Mouse (Mus musculus) hindbrain, embryonic 12.5 days (tissue): ENCODE measurements at regions not wholly inside any gene's neighbourhood (a gene's known extent, or its start where the extent isn't known, plus 50 kb on each side); places are given as distances from the start of the nearest gene placed in this dataset.
A peak's percentile ranks its signal among the peaks of the same experiment; 100 is the strongest.

Source experiments
- ATAC-seq: fragments of 200-750 bp; cut with Nextera tagmentation; 2 replicates; pipeline ENCODE4 v1.8.0; 2017; ENCODE audit warnings: moderate TSS enrichment; ENCODE audit not compliant: low FRiP score
- H3K27ac ChIP-seq: fragments of 300-500 bp; sonication (generic); 2 replicates; pipeline ENCODE4 v1.5.1; 2016; ENCODE audit warnings: mild to moderate bottlenecking
- H3K27me3 ChIP-seq: fragments of 300-500 bp; sonication (generic); 2 replicates; pipeline ENCODE4 v1.6.1; 2016; ENCODE audit warnings: mild to moderate bottlenecking
- H3K36me3 ChIP-seq: fragments of 300-500 bp; sonication (generic); 2 replicates; pipeline ENCODE4 v1.6.1; 2016; ENCODE audit warnings: mild to moderate bottlenecking
- H3K4me1 ChIP-seq: fragments of 300-500 bp; sonication (generic); 2 replicates; pipeline ENCODE4 v1.6.1; 2016
- H3K4me2 ChIP-seq: fragments of 300-500 bp; sonication (generic); replicated peaks from 2 replicates; pipeline ENCODE4 v1.6.1; 2016; ENCODE audit warnings: mild to moderate bottlenecking
- H3K4me3 ChIP-seq: fragments of 300-500 bp; sonication (generic); 2 replicates; pipeline ENCODE4 v1.5.1; 2016; ENCODE audit warnings: mild to moderate bottlenecking
- H3K9ac ChIP-seq: fragments of 300-500 bp; sonication (generic); 2 replicates; pipeline ENCODE4 v1.6.1; 2016; ENCODE audit warnings: mild to moderate bottlenecking, moderate library complexity
- H3K9me3 ChIP-seq: fragments of 300-500 bp; sonication (generic); replicated peaks from 2 replicates; pipeline ENCODE4 v1.6.1; 2016; ENCODE audit warnings: mild to moderate bottlenecking
- WGBS: fragments of 180-500 bp; shearing (Covaris S2); methylation state at CpG from one replicate; pipeline ENCODE4 v1.1.7; 2016; 5-methylcytosine and 5-hydroxymethylcytosine counted together

DNA sequence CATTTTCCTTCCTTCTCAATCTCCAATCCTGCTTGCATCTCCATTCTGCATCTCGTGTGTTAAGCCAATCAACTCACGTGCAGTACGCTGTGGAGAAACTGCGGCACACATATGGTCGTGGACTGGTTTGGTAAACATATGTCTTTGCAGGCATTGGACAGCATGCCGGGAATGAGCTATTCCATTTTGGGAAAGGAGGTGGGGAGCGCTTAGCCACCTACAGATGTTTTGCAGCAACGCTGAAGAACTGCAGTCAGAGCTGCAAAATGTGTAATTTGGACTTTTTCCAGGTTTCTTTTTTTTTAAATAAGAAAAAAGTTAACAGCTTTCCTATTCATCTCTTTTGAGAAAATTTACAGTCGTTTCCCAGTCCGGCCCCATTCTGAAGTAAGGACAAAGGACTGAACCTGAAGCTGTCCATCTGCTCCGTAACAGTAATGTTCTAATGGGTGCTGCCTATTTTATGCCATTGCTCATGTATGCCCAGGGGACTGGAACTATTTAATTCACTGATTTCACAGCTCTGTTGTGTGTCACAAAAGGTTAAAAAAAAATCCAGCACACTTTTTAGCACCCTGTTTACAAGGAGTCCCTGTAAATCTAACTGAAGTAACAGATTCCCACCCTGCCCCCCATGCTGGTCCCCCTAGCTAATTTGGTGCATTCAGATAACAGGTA is 234.2 kb upstream of the Tmem161b start:
- Histone ChIP-seq H3K9ac (no peak overlapping the region), H3K27ac (peak overlapping the region; percentile 78), H3K4me3 (0 out of 2 replicates have a peak overlapping the region, but pooled peaks have one; percentile 1), H3K9me3 (no peaks in the 10 kb centered on the region), H3K36me3 (no peaks in the 10 kb centered on the region), H3K4me1 (peaks cover 9% of the 10 kb centered on the region), H3K27me3 (no peaks in the 10 kb centered on the region), H3K4me2 (peak overlapping the region; percentile 37)
- peak; percentile 91 for ATAC-seq
- WGBS, result 23% methylated on average over 11 of the region's 11 CpGs

DNA sequence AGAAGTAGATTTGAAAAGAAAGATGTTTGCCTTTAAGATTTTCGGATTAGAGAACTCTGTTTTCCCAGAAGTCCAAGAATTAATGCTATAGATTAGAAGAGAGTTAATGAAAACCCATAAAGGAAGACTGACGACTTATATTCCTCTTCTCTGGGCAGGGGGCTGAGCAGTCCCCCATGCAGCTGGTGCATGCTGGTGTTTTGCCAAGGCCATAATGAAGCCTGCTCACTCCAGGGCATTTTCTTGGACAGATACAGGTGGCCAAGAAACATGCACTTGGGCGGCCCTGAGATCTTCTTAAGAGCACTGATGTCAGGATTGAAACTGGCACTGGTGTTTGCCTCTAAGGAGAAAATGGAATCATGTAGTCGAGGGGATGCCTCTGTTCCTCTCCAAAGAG is 233.6 kb upstream of the Tmem161b start:
- Histone ChIP-seq H3K27ac (peak overlapping the region; percentile 78), H3K36me3 (no peaks in the 10 kb centered on the region), H3K4me3 (no peak overlapping the region), H3K4me1 (peaks cover 9% of the 10 kb centered on the region), H3K9me3 (no peaks in the 10 kb centered on the region), H3K27me3 (no peaks in the 10 kb centered on the region), H3K4me2 (no peak overlapping the region), H3K9ac (no peak overlapping the region)
- ATAC-seq, result peak; percentile 21; the same call in 1 of the 2 replicates
- WGBS, result 62% methylated on average over 4 of the region's 4 CpGs

DNA sequence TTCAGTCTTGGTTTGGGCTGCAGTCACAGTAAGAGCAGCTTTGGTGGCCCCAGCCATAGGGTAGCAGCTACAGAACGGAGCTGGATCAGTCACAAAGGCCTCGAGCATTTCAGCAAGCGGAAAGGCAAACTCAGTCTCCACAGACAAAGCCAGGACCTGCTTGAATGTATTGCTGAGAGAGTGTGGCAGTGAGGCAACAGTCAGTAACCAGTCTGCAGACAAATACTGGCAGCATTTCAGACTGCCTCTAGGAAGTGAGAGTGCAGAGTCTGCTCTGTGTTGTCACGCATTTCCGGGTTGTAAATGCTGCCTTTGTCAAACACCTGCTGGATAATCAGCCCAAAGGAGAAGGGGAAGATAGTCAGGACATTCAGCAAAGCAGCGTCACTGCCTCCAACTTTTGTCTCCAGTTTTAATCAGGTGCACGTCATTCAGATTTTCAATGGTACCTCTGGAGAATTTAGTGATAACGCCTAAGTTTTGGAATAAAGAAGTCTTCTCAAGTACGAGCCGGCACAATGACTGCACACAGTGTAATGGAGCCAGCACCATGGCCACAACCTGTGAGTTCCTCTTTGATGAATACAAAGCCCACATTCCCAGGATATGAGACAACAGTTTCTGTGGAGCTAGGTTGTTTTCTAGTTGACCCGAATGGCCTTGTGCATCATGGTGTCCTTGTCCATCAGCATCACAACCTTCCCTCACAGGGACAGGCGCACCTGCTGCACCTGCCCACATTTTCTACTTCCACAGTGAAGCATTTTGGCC is 224.3 kb upstream of the Tmem161b start:
- Histone ChIP-seq H3K27me3 (no peaks in the 10 kb centered on the region), H3K9ac (no peak overlapping the region), H3K9me3 (no peaks in the 10 kb centered on the region), H3K4me3 (no peak overlapping the region), H3K4me1 (peaks cover 3% of the 10 kb centered on the region; the same call in 1 of the 2 replicates), H3K27ac (peak overlapping the region; percentile 32; the same call in 1 of the 2 replicates), H3K36me3 (no peaks in the 10 kb centered on the region), H3K4me2 (no peak overlapping the region)
- 56% methylated on average over 12 of the region's 12 CpGs for WGBS
- ATAC-seq, result peak; percentile 72; the same call in 1 of the 2 replicates

DNA sequence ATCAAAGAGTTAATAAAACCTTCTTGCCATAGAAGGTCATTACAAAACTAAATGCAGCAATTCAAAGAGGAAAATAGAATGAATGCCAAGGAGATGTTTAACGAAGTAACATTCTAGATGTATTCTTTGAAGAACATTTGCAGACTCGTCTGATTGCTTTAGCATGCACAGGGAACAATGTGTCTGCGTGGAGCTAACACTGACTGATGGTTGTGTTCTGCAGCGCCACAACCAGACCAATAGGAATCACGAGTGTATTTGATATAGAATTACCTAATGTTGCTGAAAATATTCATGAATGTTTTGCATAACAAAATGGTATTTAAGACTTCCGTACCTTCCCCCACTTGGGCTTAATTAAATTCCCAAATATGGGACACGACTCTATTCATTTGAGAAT is 200.3 kb upstream of the Tmem161b start:
- H3K27me3 ChIP-seq, result no peaks in the 10 kb centered on the region
- H3K9me3 ChIP-seq, result no peaks in the 10 kb centered on the region
- H3K36me3 ChIP-seq, result no peaks in the 10 kb centered on the region
- H3K4me1 ChIP-seq, result no peaks in the 10 kb centered on the region
- no peak overlapping the region for H3K4me2 ChIP-seq
- no peak overlapping the region for H3K9ac ChIP-seq
- no peak overlapping the region for H3K4me3 ChIP-seq
- no peak for ATAC-seq
- no peak overlapping the region for H3K27ac ChIP-seq
- 62% methylated on average over 7 of the region's 7 CpGs for WGBS

DNA sequence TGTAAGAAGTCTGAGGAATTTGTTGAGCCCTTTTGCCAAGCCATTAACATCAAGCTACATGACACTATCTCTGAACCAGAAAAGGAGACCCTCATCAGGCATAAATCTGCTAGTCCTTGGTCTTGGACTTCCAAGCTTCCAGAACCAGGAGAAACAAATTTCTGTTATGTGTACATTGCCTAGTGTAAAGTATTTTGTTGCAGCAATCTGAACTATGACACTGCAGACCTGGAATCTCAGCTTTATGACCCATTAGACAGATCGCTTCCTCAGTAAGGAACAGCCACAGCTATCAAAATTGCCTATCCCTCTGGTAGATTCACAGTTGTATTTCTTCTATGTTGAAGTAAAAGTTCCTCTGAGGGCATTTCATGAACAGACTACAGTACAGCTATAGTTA is 199.1 kb upstream of the Tmem161b start:
- H3K9ac ChIP-seq, result no peak overlapping the region
- no peak overlapping the region for H3K4me2 ChIP-seq
- H3K36me3 ChIP-seq, result no peaks in the 10 kb centered on the region
- ATAC-seq, result no peak
- 97% methylated on average over 1 of the region's 1 CpGs for WGBS
- no peaks in the 10 kb centered on the region for H3K9me3 ChIP-seq
- no peak overlapping the region for H3K27ac ChIP-seq
- H3K4me3 ChIP-seq, result no peak overlapping the region
- H3K4me1 ChIP-seq, result no peaks in the 10 kb centered on the region
- H3K27me3 ChIP-seq, result no peaks in the 10 kb centered on the region

DNA sequence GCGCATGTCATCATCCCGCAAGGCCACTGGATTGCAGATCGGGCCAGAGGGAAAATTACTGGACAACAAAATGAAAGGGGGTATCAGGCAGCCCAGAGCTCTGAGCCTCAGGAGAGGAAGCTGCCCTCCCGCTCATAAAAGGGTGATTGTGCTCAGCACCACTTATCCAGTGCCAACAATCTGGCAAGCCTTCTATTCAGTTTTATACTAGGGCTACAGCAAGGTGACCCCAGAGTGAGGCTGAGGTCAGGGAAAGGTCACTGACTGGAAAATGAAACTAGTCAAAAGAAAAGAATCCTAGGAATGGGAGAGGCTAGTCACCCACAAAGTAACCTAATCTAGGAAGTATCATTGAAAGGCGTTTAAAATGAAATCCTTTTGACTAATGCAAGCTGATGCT is 198.5 kb upstream of the Tmem161b start:
- Histone ChIP-seq H3K27ac (no peak overlapping the region), H3K9ac (no peak overlapping the region), H3K4me1 (no peaks in the 10 kb centered on the region), H3K4me3 (no peak overlapping the region), H3K27me3 (no peaks in the 10 kb centered on the region), H3K4me2 (no peak overlapping the region), H3K36me3 (no peaks in the 10 kb centered on the region), H3K9me3 (no peaks in the 10 kb centered on the region)
- ATAC-seq, result no peak
- WGBS, result 54% methylated on average over 5 of the region's 5 CpGs

DNA sequence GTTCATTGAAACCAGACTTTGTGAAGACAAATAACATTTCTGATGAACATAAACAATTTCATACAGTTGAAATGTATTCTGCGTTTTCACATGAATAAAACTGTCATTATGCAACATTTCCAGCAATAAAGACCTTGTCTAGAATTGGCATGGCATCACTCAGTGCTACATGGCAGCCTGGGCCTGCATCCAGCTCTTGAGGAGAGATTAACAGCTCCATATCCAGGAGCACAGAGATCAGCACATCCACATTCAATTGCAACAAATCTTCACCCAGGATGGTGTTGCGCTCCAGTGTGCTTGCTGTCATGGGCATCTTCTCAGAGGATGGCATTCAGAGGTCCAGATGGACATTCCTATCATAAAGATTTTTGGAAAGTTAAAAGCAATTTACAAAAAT is 196.7 kb upstream of the Tmem161b start:
- no peak overlapping the region for H3K4me2 ChIP-seq
- H3K4me3 ChIP-seq, result no peak overlapping the region
- H3K27me3 ChIP-seq, result no peaks in the 10 kb centered on the region
- no peak for ATAC-seq
- no peak overlapping the region for H3K27ac ChIP-seq
- no peaks in the 10 kb centered on the region for H3K4me1 ChIP-seq
- H3K36me3 ChIP-seq, result no peaks in the 10 kb centered on the region
- 92% methylated on average over 2 of the region's 2 CpGs for WGBS
- no peaks in the 10 kb centered on the region for H3K9me3 ChIP-seq
- H3K9ac ChIP-seq, result no peak overlapping the region

DNA sequence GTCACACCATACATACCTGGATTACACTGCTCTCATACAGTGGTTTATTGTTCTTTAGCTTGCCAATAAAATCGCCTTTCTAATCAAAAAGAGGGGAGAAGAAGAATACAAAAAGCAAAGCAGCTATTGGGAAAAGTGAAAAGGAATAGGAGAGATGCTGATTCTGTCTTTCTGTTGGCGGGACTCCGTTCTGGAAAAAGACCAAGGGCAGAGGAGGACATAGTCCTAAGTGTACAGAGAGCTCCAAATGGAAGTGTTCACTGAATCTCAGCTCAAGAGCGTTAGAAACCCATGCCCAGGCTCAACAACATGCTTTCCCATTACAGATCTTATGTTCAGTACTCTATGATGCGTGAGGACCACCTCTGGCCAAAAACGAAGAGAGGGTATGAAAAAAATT is 174.4 kb upstream of the Tmem161b start:
- 89% methylated on average over 6 of the region's 6 CpGs for WGBS
- no peak for ATAC-seq
- no peak overlapping the region for H3K27ac ChIP-seq
- no peak overlapping the region for H3K4me3 ChIP-seq
- H3K9me3 ChIP-seq, result no peaks in the 10 kb centered on the region
- no peaks in the 10 kb centered on the region for H3K36me3 ChIP-seq
- no peak overlapping the region for H3K4me2 ChIP-seq
- H3K9ac ChIP-seq, result no peak overlapping the region
- no peaks in the 10 kb centered on the region for H3K27me3 ChIP-seq
- no peaks in the 10 kb centered on the region for H3K4me1 ChIP-seq

DNA sequence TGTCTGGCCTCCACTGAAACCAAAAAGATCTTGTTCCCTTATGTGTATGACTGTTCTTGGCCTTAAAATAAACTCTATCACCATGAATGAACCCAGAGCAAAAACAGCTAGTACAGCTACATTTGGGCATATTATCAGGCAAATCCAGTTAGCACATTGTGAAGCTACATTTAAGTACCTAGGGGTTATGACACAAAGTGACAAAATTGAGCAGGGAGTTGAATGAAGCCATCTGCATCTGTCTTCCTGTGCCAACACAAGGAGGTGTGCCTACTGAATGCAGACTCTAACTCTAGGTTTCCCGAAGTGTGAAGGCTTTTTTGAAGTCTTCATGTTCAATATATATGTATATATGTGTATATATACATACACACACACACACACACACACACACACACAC is 169.9 kb upstream of the Tmem161b start:
- Histone ChIP-seq H3K4me3 (no peak overlapping the region), H3K9me3 (no peaks in the 10 kb centered on the region), H3K4me2 (no peak overlapping the region), H3K27me3 (no peaks in the 10 kb centered on the region), H3K36me3 (no peaks in the 10 kb centered on the region), H3K4me1 (peaks cover 8% of the 10 kb centered on the region; the same call in 1 of the 2 replicates), H3K27ac (no peak overlapping the region), H3K9ac (no peak overlapping the region)
- 78% methylated on average over 1 of the region's 1 CpGs for WGBS
- ATAC-seq, result no peak

DNA sequence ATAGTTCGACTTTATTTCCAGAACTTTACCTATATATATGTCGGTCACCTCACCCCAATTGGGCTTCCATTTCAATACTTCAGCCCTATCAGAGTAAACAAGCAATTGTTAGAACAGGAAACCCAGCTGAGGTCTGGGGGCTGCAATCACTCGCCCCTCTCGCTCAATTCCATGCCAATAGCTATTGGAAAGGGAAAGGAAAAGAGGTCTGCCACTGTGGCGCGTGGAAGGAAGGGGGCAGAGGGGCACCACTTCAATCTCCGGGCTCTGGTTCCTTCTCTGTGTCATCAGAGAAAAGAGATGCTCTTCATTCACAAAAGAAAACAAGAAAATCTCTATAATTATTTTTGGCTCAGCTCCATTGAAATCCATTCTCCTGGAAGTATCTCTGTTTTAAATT is 167.1 kb upstream of the Tmem161b start:
- H3K9me3 ChIP-seq, result no peaks in the 10 kb centered on the region
- no peak overlapping the region for H3K4me2 ChIP-seq
- WGBS, result 50% methylated on average over 7 of the region's 7 CpGs
- H3K27ac ChIP-seq, result peak overlapping the region; percentile 80
- no peaks in the 10 kb centered on the region for H3K27me3 ChIP-seq
- H3K4me3 ChIP-seq, result no peak overlapping the region
- no peak overlapping the region for H3K9ac ChIP-seq
- peaks cover 26% of the 10 kb centered on the region for H3K4me1 ChIP-seq
- no peak for ATAC-seq
- H3K36me3 ChIP-seq, result no peaks in the 10 kb centered on the region

DNA sequence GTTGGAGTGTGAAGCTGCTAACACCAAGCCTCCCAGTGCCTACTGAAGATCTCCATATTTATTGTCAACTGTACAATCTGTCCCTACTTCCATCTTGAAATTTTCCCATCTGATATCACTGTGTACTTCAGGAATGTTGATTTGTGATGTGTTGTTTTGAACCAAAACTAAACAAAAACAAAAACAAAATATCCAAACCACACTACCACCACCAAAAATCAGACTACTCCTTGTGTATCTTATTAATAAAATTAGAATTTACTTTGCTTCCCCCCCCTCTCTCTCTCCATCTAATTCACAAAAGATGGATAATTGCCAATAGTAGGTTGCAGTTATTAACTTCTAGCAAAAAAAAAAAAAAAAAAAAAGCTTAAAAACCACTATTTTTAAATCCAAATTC is 166.5 kb upstream of the Tmem161b start:
- Histone ChIP-seq H3K27me3 (no peaks in the 10 kb centered on the region), H3K4me1 (peaks cover 30% of the 10 kb centered on the region), H3K9ac (no peak overlapping the region), H3K9me3 (no peaks in the 10 kb centered on the region), H3K27ac (peak overlapping the region; percentile 80; the same call in 1 of the 2 replicates), H3K4me3 (no peak overlapping the region), H3K4me2 (no peak overlapping the region), H3K36me3 (no peaks in the 10 kb centered on the region)
- no peak for ATAC-seq

DNA sequence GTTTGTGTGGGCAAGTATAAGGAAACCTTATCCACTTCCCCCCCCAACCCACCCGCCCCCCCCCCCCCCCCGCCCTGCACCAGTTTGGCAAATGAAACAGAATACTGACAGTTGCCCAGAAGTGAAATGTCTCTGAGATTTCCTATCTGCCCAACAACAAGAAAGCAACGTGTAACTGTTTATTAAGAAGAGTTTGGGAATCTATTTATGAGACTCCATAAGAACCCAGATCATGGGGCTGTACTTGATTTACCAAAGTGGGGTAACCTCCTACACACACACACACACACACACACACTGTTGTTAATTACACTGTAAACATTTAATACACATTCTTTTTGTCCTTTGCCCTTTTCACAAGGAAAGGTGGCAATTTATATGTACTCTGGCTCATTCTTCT is 165.6 kb upstream of the Tmem161b start:
- WGBS, result 44% methylated on average over 3 of the region's 3 CpGs
- Histone ChIP-seq H3K36me3 (no peaks in the 10 kb centered on the region), H3K27ac (peak overlapping the region; percentile 91), H3K4me1 (peaks cover 30% of the 10 kb centered on the region), H3K4me3 (no peak overlapping the region), H3K9ac (no peak overlapping the region), H3K27me3 (no peaks in the 10 kb centered on the region), H3K9me3 (no peaks in the 10 kb centered on the region), H3K4me2 (0 out of 2 replicates have a peak overlapping the region, but pooled peaks have one; percentile 1)
- no peak for ATAC-seq

DNA sequence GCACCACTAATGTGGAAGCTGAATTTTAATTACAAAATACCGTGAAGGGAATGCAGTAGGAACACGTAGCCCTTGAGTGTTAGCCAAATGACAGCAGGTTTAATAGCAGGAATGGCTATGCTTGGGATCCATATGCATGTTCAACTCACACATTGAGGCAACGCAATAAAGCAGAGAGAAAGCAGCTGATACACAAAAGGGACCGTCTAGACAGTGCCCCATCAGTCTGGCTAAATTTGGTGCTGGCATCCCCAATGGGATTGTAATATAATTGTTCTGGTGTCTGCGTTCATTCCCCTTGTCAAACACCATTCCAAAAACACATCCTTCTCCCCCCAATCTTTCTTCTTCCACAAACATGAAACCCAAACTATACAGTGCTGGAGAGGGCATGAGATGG is 165.1 kb upstream of the Tmem161b start:
- ATAC-seq, result peak; percentile 79
- no peaks in the 10 kb centered on the region for H3K27me3 ChIP-seq
- peaks cover 35% of the 10 kb centered on the region for H3K4me1 ChIP-seq
- no peak overlapping the region for H3K4me3 ChIP-seq
- H3K36me3 ChIP-seq, result no peaks in the 10 kb centered on the region
- 24% methylated on average over 5 of the region's 5 CpGs for WGBS
- no peaks in the 10 kb centered on the region for H3K9me3 ChIP-seq
- no peak overlapping the region; the same call in 1 of the 2 replicates for H3K9ac ChIP-seq
- H3K4me2 ChIP-seq, result 0 out of 2 replicates have a peak overlapping the region, but pooled peaks have one; percentile 1
- peak overlapping the region; percentile 91 for H3K27ac ChIP-seq
